Mouse (Mus musculus): ENCODE results near the gene Rnase13. TPM values are rescaled to one million over a fixed set of nuclear protein-coding genes. Genes with fewer than 3 reads are reported as not detected.

Gene Rnase13
- polyA plus RNA-seq (2014; fragmentation: Illumina TruSeq; extraction: RNeasy Lipid Tissue Mini Kit (QIAGEN cat#74804)), result not detected

DNA sequence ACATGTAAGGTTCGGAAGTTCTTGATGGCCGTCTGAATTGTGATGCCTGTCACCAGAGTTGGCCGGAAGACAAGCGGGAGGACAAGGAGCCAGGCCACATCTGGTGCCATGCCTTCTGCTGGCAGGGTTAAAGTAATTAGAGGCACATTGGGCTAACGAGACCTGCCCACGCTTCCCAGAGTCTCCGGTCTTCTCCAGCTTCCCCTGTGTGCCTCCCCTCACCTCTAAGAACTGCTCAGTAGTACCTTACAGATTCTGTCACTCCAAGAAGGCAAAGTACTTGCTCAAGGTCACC is at the start of gene Rnase13:
TSS of gene Rnase13 (minus strand) at position 203 of the 295 bp plus-strand sequence.

DNA sequence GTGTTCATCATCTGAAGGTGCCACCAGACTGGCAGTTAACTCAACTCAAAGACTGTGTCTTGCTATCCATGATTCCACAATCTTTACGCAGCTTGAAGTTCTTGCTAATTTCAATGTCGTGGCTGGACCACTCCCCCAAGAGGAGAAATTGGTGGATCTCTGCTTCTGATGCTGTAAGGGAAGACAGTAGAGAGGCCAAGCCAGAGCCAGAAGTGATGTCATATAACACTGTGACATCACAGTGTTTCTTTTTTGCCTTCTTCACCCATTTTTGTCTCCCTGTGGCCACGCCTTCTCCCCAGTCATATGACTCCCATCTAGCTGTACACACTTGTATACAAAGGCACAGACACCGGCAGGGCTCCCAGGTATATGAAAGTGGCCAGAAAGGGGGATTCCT is 4.4 kb downstream of the Rnase13 start, which contains the start of gene Tppp2:
TSS of gene Tppp2 (plus strand) at position 301 of the 400 bp plus-strand sequence.

GRCm38 (mm10) chr14:51913960-51914762 is 8.4 kb downstream of the Rnase13 start, which contains the start of gene Ndrg2:
TSS of gene Ndrg2 (minus strand) at chr14:51914158.

DNA sequence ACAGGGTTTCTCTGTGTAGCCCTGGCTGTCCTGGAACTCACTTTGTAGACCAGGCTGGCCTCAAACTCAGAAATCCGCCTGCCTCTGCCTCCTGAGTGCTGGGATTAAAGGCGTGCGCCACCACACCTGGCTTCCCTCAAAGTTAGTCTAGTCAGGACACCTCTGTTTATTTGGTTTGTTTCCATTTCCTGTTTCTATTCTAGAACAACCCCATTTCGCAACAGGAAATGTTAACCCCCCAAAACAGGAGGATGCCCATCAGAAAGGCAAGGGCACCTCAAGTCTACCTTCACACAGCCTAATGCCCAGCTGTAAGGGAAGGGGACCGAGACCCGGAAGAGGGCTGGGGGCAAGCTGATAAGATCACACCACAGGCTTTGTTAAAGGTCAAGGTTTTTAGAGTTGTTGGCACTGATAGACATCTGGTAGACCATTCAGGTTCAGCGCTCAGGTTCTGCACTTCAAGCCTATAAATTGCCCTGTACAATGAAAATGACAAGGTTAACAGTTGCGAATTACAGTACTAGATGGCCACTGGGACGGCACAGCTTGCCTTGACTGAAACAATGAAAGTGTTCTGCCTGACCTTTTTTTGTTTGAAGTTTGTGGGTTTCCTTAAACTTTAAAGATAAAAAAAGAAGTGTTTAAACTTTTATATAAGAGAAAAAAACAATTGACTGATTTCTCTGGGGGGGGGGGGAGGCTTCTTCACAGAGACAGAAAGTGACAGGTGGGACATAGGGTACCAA is 30.2 kb downstream of the Rnase13 start, which contains the start of gene Slc39a2:
TSS of gene Slc39a2 (plus strand) at position 699 of the 749 bp plus-strand sequence.

GRCm38 (mm10) chr14:51884598-51885331 is 37.8 kb downstream of the Rnase13 start, which contains the start of gene Mettl17:
TSS of gene Mettl17 (plus strand) at chr14:51884842.

Other genes starting within 250 kb of the Rnase13 start
- gene Gm17079, start 227.3 kb downstream of the Rnase13 start, polyA plus RNA-seq (2014; fragmentation: Illumina TruSeq; extraction: RNeasy Lipid Tissue Mini Kit (QIAGEN cat#74804)), result not detected
- gene Gm5800, start 205.6 kb downstream of the Rnase13 start, polyA plus RNA-seq (2014; fragmentation: Illumina TruSeq; extraction: RNeasy Lipid Tissue Mini Kit (QIAGEN cat#74804)), result not detected
- gene Ang4, start 149.2 kb downstream of the Rnase13 start, polyA plus RNA-seq (2014; fragmentation: Illumina TruSeq; extraction: RNeasy Lipid Tissue Mini Kit (QIAGEN cat#74804)), result not detected
- not detected for gene AY358078, start 122.7 kb downstream of the Rnase13 start, polyA plus RNA-seq (2014; fragmentation: Illumina TruSeq; extraction: RNeasy Lipid Tissue Mini Kit (QIAGEN cat#74804))
- gene Ear6, start 69.1 kb downstream of the Rnase13 start, polyA plus RNA-seq (2014; fragmentation: Illumina TruSeq; extraction: RNeasy Lipid Tissue Mini Kit (QIAGEN cat#74804)), result not detected
- 4.9 TPM for gene Mettl17, start 37.9 kb downstream of the Rnase13 start, polyA plus RNA-seq (2014; fragmentation: Illumina TruSeq; extraction: RNeasy Lipid Tissue Mini Kit (QIAGEN cat#74804))
- gene Slc39a2, start 29.9 kb downstream of the Rnase13 start, polyA plus RNA-seq (2014; fragmentation: Illumina TruSeq; extraction: RNeasy Lipid Tissue Mini Kit (QIAGEN cat#74804)), result 0.23 TPM
- gene Ndrg2, start 8.6 kb downstream of the Rnase13 start, polyA plus RNA-seq (2014; fragmentation: Illumina TruSeq; extraction: RNeasy Lipid Tissue Mini Kit (QIAGEN cat#74804)), result 343 TPM
- not detected for gene Tppp2, start 4.3 kb downstream of the Rnase13 start, polyA plus RNA-seq (2014; fragmentation: Illumina TruSeq; extraction: RNeasy Lipid Tissue Mini Kit (QIAGEN cat#74804))
- gene Arhgef40, start 61.9 kb upstream of the Rnase13 start, polyA plus RNA-seq (2014; fragmentation: Illumina TruSeq; extraction: RNeasy Lipid Tissue Mini Kit (QIAGEN cat#74804)), result 7.2 TPM
- not detected for gene Tmem253, start 92.9 kb upstream of the Rnase13 start, polyA plus RNA-seq (2014; fragmentation: Illumina TruSeq; extraction: RNeasy Lipid Tissue Mini Kit (QIAGEN cat#74804))
- gene Zfp219, start 98.0 kb upstream of the Rnase13 start, polyA plus RNA-seq (2014; fragmentation: Illumina TruSeq; extraction: RNeasy Lipid Tissue Mini Kit (QIAGEN cat#74804)), result 0.88 TPM
- not detected for gene Olfr221, start 119.7 kb upstream of the Rnase13 start, polyA plus RNA-seq (2014; fragmentation: Illumina TruSeq; extraction: RNeasy Lipid Tissue Mini Kit (QIAGEN cat#74804))
- 552 TPM for gene Hnrnpc, start 181.3 kb upstream of the Rnase13 start, polyA plus RNA-seq (2014; fragmentation: Illumina TruSeq; extraction: RNeasy Lipid Tissue Mini Kit (QIAGEN cat#74804))
- gene Rpgrip1, start 187.9 kb upstream of the Rnase13 start, polyA plus RNA-seq (2014; fragmentation: Illumina TruSeq; extraction: RNeasy Lipid Tissue Mini Kit (QIAGEN cat#74804)), result 1.2 TPM